Mouse (Mus musculus): ENCODE data around the gene Med21. TPM values are rescaled to one million over a fixed set of nuclear protein-coding genes. Genes with fewer than 3 reads are reported as not detected.
A peak's percentile ranks its signal among the peaks of the same experiment; 100 is the strongest.

Gene Med21
- polyA plus RNA-seq, 1 experiment from 2014 or later = 97.2 TPM

DNA sequence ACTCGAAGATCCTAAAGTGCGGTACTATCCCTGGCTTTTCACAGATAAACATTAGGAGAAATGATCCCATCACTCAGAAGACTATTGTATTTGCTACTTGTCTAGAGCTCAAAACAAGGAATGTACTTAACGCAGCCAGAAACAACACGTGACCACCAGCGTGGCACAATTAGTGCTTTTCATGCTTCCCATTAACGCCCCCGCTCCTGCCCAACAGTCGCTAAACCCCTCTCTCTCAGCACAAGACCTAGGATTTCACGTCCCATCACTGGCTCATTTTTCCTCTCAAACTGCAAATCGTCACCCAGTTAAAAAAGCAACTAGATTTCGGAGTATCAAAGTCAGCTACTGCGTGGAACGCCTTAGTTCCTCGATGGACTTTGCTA lies 8.7 kb upstream of the Med21 start:
- peak overlapping the region; percentile 77 for H3K4me2 ChIP-seq
- H3K27ac ChIP-seq (ENCODE audit: low read depth, low read length) = peak overlapping the region; percentile 86
- peak overlapping the region; percentile 83 for H3K9ac ChIP-seq (ENCODE audit: low read depth, low read length)
- DNase-seq (ENCODE audit: low spot score) (no peak), ATAC-seq (replicated peaks; ENCODE audit: low FRiP score) (no peak)
- H3K4me1 ChIP-seq (replicated peaks; ENCODE audit: control insufficient read depth, insufficient read depth, low read length) = peaks cover 30% of the 10 kb centered on the region
- H3K4me3 ChIP-seq (ENCODE audit: low read depth, low read length) = peak overlapping the region; percentile 86
- WGBS = 14% methylated on average over 14 of the region's 14 CpGs
- no peaks in the 10 kb centered on the region for H3K9me3 ChIP-seq (ENCODE audit: control insufficient read depth, low read length)
- H3K36me3 ChIP-seq (ENCODE audit: control insufficient read depth, insufficient read depth, low read length) = no peaks in the 10 kb centered on the region
- H3K27me3 ChIP-seq (replicated peaks; ENCODE audit: control insufficient read depth, insufficient read depth, low read length) = no peaks in the 10 kb centered on the region

GRCm38 (mm10) chr6:146634015-146634722 lies 8.2 kb upstream of the Med21 start:
- Histone ChIP-seq H3K4me1 (replicated peaks; ENCODE audit: control insufficient read depth, insufficient read depth, low read length) (peaks cover 30% of the 10 kb centered on the region), H3K36me3 (ENCODE audit: control insufficient read depth, insufficient read depth, low read length) (no peaks in the 10 kb centered on the region), H3K4me2 (peak overlapping the region; percentile 77), H3K9ac (ENCODE audit: low read depth, low read length) (peak overlapping the region; percentile 83), H3K27me3 (replicated peaks; ENCODE audit: control insufficient read depth, insufficient read depth, low read length) (no peaks in the 10 kb centered on the region), H3K27ac (ENCODE audit: low read depth, low read length) (peak overlapping the region; percentile 86), H3K4me3 (ENCODE audit: low read depth, low read length) (peak overlapping the region; percentile 86), H3K9me3 (ENCODE audit: control insufficient read depth, low read length) (no peaks in the 10 kb centered on the region)
- WGBS = under 1% methylated on average over 81 of the region's 82 CpGs
- DNase-seq (ENCODE audit: low spot score) = peak; percentile 82
- ATAC-seq (replicated peaks; ENCODE audit: low FRiP score) = peak; percentile 83

GRCm38 (mm10) chr6:146634759-146635606 lies 7.4 kb upstream of the Med21 start:
- H3K27me3 ChIP-seq (replicated peaks; ENCODE audit: control insufficient read depth, insufficient read depth, low read length) = no peaks in the 10 kb centered on the region
- peaks cover 30% of the 10 kb centered on the region for H3K4me1 ChIP-seq (replicated peaks; ENCODE audit: control insufficient read depth, insufficient read depth, low read length)
- DNase-seq (ENCODE audit: low spot score) = no peak
- ATAC-seq (replicated peaks; ENCODE audit: low FRiP score) = no peak
- peak overlapping the region; percentile 77 for H3K4me2 ChIP-seq
- no peaks in the 10 kb centered on the region for H3K36me3 ChIP-seq (ENCODE audit: control insufficient read depth, insufficient read depth, low read length)
- H3K9me3 ChIP-seq (ENCODE audit: control insufficient read depth, low read length) = no peaks in the 10 kb centered on the region
- H3K9ac ChIP-seq (ENCODE audit: low read depth, low read length) = peak overlapping the region; percentile 83; the same call in 1 of the 2 replicates
- H3K27ac ChIP-seq (ENCODE audit: low read depth, low read length) = peak overlapping the region; percentile 86; the same call in 1 of the 2 replicates
- H3K4me3 ChIP-seq (ENCODE audit: low read depth, low read length) = peak overlapping the region; percentile 86
- WGBS = 65% methylated on average over 4 of the region's 4 CpGs

GRCm38 (mm10) chr6:146636482-146636881 lies 5.9 kb upstream of the Med21 start:
- peaks cover 21% of the 10 kb centered on the region for H3K4me1 ChIP-seq (replicated peaks; ENCODE audit: control insufficient read depth, insufficient read depth, low read length)
- H3K9ac ChIP-seq (ENCODE audit: low read depth, low read length) = no peak overlapping the region
- H3K27ac ChIP-seq (ENCODE audit: low read depth, low read length) = no peak overlapping the region
- 85% methylated on average over 5 of the region's 5 CpGs for WGBS
- no peak overlapping the region for H3K4me2 ChIP-seq
- no peaks in the 10 kb centered on the region for H3K27me3 ChIP-seq (replicated peaks; ENCODE audit: control insufficient read depth, insufficient read depth, low read length)
- H3K9me3 ChIP-seq (ENCODE audit: control insufficient read depth, low read length) = no peaks in the 10 kb centered on the region
- DNase-seq (ENCODE audit: low spot score) (no peak), ATAC-seq (replicated peaks; ENCODE audit: low FRiP score) (no peak)
- no peak overlapping the region for H3K4me3 ChIP-seq (ENCODE audit: low read depth, low read length)
- no peaks in the 10 kb centered on the region for H3K36me3 ChIP-seq (ENCODE audit: control insufficient read depth, insufficient read depth, low read length)

- no peak for DNase-seq (ENCODE audit: low spot score)
- 68% methylated on average over 7 of the region's 7 CpGs for WGBS
- H3K4me3 ChIP-seq (ENCODE audit: low read depth, low read length) = no peak overlapping the region
- H3K36me3 ChIP-seq (ENCODE audit: control insufficient read depth, insufficient read depth, low read length) = no peaks in the 10 kb centered on the region
- H3K27me3 ChIP-seq (replicated peaks; ENCODE audit: control insufficient read depth, insufficient read depth, low read length) = no peaks in the 10 kb centered on the region
- ATAC-seq (replicated peaks; ENCODE audit: low FRiP score) = no peak
- H3K9ac ChIP-seq (ENCODE audit: low read depth, low read length) = no peak overlapping the region
- no peak overlapping the region for H3K4me2 ChIP-seq
- no peaks in the 10 kb centered on the region for H3K9me3 ChIP-seq (ENCODE audit: control insufficient read depth, low read length)
- peaks cover 14% of the 10 kb centered on the region for H3K4me1 ChIP-seq (replicated peaks; ENCODE audit: control insufficient read depth, insufficient read depth, low read length)
- H3K27ac ChIP-seq (ENCODE audit: low read depth, low read length) = no peak overlapping the region
These were observed 2.0 kb upstream of the Med21 start for GRCm38 (mm10) chr6:146640068-146640965.

DNA sequence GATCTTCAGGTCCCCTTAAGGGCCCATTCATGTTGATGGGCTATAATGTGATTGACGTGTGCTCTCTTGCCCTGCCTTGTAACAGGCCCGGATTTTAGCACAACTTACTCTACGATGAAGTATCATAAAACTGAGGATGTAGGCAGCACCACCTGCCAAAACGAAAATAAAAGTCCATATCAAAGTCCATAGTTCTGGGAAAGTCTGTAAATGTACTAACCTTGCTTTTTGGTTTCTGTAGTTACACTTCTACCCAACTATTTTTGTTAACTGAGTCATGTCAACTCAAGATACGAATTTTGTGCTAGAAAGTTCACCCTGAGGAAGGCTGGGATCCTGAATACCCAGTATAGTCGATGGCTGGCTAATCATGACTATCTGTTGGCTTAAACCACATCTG lies 1.4 kb upstream of the Med21 start:
- Histone ChIP-seq H3K9me3 (ENCODE audit: control insufficient read depth, low read length) (no peaks in the 10 kb centered on the region), H3K36me3 (ENCODE audit: control insufficient read depth, insufficient read depth, low read length) (no peaks in the 10 kb centered on the region), H3K4me2 (no peak overlapping the region), H3K4me1 (replicated peaks; ENCODE audit: control insufficient read depth, insufficient read depth, low read length) (peaks cover 14% of the 10 kb centered on the region), H3K27me3 (replicated peaks; ENCODE audit: control insufficient read depth, insufficient read depth, low read length) (no peaks in the 10 kb centered on the region), H3K27ac (ENCODE audit: low read depth, low read length) (no peak overlapping the region), H3K9ac (ENCODE audit: low read depth, low read length) (no peak overlapping the region), H3K4me3 (ENCODE audit: low read depth, low read length) (no peak overlapping the region)
- DNase-seq (ENCODE audit: low spot score) (no peak), ATAC-seq (replicated peaks; ENCODE audit: low FRiP score) (no peak)
- WGBS = 72% methylated on average over 6 of the region's 6 CpGs

- ATAC-seq (replicated peaks; ENCODE audit: low FRiP score) (peak; percentile 3; the same call in 1 of the 2 replicates), DNase-seq (ENCODE audit: low spot score) (no peak)
- 53% methylated on average over 11 of the region's 11 CpGs for WGBS
- peak overlapping the region; percentile 2; the same call in 1 of the 2 replicates for H3K27ac ChIP-seq (ENCODE audit: low read depth, low read length)
- H3K9me3 ChIP-seq (ENCODE audit: control insufficient read depth, low read length) = no peaks in the 10 kb centered on the region
- no peaks in the 10 kb centered on the region for H3K27me3 ChIP-seq (replicated peaks; ENCODE audit: control insufficient read depth, insufficient read depth, low read length)
- H3K4me1 ChIP-seq (replicated peaks; ENCODE audit: control insufficient read depth, insufficient read depth, low read length) = peaks cover 14% of the 10 kb centered on the region
- no peaks in the 10 kb centered on the region for H3K36me3 ChIP-seq (ENCODE audit: control insufficient read depth, insufficient read depth, low read length)
- H3K4me2 ChIP-seq = peak overlapping the region; percentile 65
- H3K4me3 ChIP-seq (ENCODE audit: low read depth, low read length) = peak overlapping the region; percentile 80
- peak overlapping the region; percentile 44 for H3K9ac ChIP-seq (ENCODE audit: low read depth, low read length)
These were observed 631 bp upstream of the Med21 start for GRCm38 (mm10) chr6:146641621-146642210.

DNA sequence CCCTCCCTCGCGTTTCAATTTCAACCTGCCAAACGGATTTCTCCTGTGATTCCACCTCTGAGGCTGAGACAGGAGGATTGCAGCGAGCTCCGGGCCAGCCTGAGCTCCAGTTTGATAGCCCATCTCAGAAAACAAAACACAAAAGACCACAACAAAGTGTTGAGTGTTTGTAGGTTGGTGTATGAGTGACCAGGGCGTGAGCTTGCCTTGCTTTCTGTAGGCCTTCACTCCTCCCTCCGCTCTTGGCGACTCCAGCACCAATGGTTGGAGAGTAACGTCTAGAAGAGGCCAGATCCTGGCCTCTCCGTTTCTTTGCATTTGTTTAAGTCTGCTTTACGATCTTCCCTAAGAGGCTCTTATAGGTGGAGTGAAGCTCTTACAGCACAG lies 830 bp downstream of the Med21 start:
- H3K9ac ChIP-seq (ENCODE audit: low read depth, low read length) = peak overlapping the region; percentile 85
- peak overlapping the region; percentile 92 for H3K4me2 ChIP-seq
- no peaks in the 10 kb centered on the region for H3K36me3 ChIP-seq (ENCODE audit: control insufficient read depth, insufficient read depth, low read length)
- H3K9me3 ChIP-seq (ENCODE audit: control insufficient read depth, low read length) = no peaks in the 10 kb centered on the region
- peak overlapping the region; percentile 80 for H3K4me3 ChIP-seq (ENCODE audit: low read depth, low read length)
- WGBS = 22% methylated on average over 11 of the region's 11 CpGs
- no peak; the same call in 1 of the 2 replicates for ATAC-seq (replicated peaks; ENCODE audit: low FRiP score)
- H3K4me1 ChIP-seq (replicated peaks; ENCODE audit: control insufficient read depth, insufficient read depth, low read length) = peaks cover 14% of the 10 kb centered on the region
- no peak for DNase-seq (ENCODE audit: low spot score)
- H3K27ac ChIP-seq (ENCODE audit: low read depth, low read length) = peak overlapping the region; percentile 81
- no peaks in the 10 kb centered on the region for H3K27me3 ChIP-seq (replicated peaks; ENCODE audit: control insufficient read depth, insufficient read depth, low read length)
